Mouse (Mus musculus): Measurements from ENCODE around the gene Cdk5rap1.

- TF ChIP-seq CTCF (IDR thresholded peaks at IDR 0.05; ENCODE audit: low read depth, low read length) (no peak), POLR2A (IDR thresholded peaks at IDR 0.05; ENCODE audit: insufficient read depth, low read length) (peak; percentile 13)
These were observed 48.3 kb upstream of the Cdk5rap1 start for GRCm38 (mm10) chr2:154420942-154421731.

All from ES-Bruce4 (cell line).